In genomic region chr19:34901266-34901665, GRCm38 (mm10) we compare ENCODE assay signal across 18 mouse cellular contexts.
"Had no signal": no experiment of that assay in that cellular context is flagged by ENCODE, and none has a peak within 500 bp of the region (broad histone marks: within the 10 kb centered on the region; RNA-seq: fewer than 3 reads in every experiment).

No protein-coding gene starts in this region.

- DNase-seq: lung, adult 18-20 months; lung, embryonic 14.5 days; lung, postnatal 10 days; lung, postnatal 4 days; midbrain, embryonic 14.5 days; retina, postnatal 1 day; right cerebral cortex, adult 18-20 months; right cerebral cortex, postnatal 25 days; right cerebral cortex, postnatal 4 days; spleen, adult 18-20 months; thymus, adult 18-20 months; thymus, postnatal 14 days; thymus, postnatal 36 days had no signal

- H3K27me3 ChIP-seq: neural tube, embryonic 13.5 days; neural tube, embryonic 15.5 days had no signal

- H3K9me3 ChIP-seq: neural tube, embryonic 13.5 days; neural tube, embryonic 15.5 days had no signal

- H3K4me1 ChIP-seq: neural tube, embryonic 13.5 days; neural tube, embryonic 15.5 days had no signal

- H3K36me3 ChIP-seq: neural tube, embryonic 13.5 days; neural tube, embryonic 15.5 days had no signal

- ATAC-seq: midbrain, embryonic 16.5 days had no signal

- H3K9ac ChIP-seq: lung, embryonic 14.5 days; neural tube, embryonic 13.5 days; neural tube, embryonic 15.5 days had no signal

- H3K27ac ChIP-seq: neural tube, embryonic 13.5 days; neural tube, embryonic 15.5 days had no signal

- H3K4me3 ChIP-seq: myocyte; neural tube, embryonic 13.5 days; neural tube, embryonic 15.5 days had no signal

- H3K4me2 ChIP-seq: lung, embryonic 14.5 days; midbrain, embryonic 11.5 days; neural tube, embryonic 13.5 days; neural tube, embryonic 15.5 days had no signal
